Mouse (Mus musculus) MEL (cell line): ENCODE results near the gene Tnip3.

ENCODE experiments used
- CTCF ChIP-seq, 3 experiments: IDR thresholded peaks in 2 of 3; conservative IDR thresholded peaks in 1 of 3; 2 replicates each; pipeline ENCODE4 v1.5.1; 2011 to 2012; ENCODE audit warnings: low read length in 3 of 3, low read depth in 2 of 3, mild to moderate bottlenecking in 2 of 3, improper control_type of control experiment in 1 of 3, inconsistent platforms in 1 of 3, mixed read lengths in 1 of 3, moderate library complexity in 1 of 3; ENCODE audit not compliant: control insufficient read depth in 1 of 3, insufficient read depth in 1 of 3, poor library complexity in 1 of 3, severe bottlenecking in 1 of 3
- EP300 ChIP-seq, 2 experiments: IDR thresholded peaks; 2 replicates each; pipeline ENCODE4 v1.6.1; 2011; ENCODE audit warnings: improper control_type of control experiment in 2 of 2, low read length in 2 of 2, low read depth in 1 of 2, mild to moderate bottlenecking in 1 of 2
- GATA1 ChIP-seq: IDR thresholded peaks from 2 replicates; pipeline ENCODE4 v1.6.1; 2011; ENCODE audit warnings: low read depth, low read length, improper control_type of control experiment
- POLR2AphosphoS2 ChIP-seq: IDR thresholded peaks from 2 replicates; pipeline ENCODE4 v1.6.1; 2011; ENCODE audit warnings: low read length, improper control_type of control experiment
- POLR2AphosphoS5 ChIP-seq: IDR thresholded peaks from 2 replicates; pipeline ENCODE4 v1.6.1; 2012; ENCODE audit warnings: low read depth, borderline replicate concordance, mild to moderate bottlenecking, inconsistent platforms, low read length, moderate library complexity, mixed read lengths
- TAL1 ChIP-seq: IDR thresholded peaks from 2 replicates; pipeline ENCODE4 v1.6.1; 2012; ENCODE audit warnings: mild to moderate bottlenecking, inconsistent platforms, low read length, moderate library complexity, mixed read lengths
- ZC3H11A ChIP-seq: IDR thresholded peaks from 2 replicates; pipeline ENCODE4 v1.6.1; 2012; ENCODE audit warnings: low read depth, mild to moderate bottlenecking, inconsistent platforms, low read length, improper control_type of control experiment

DNA sequence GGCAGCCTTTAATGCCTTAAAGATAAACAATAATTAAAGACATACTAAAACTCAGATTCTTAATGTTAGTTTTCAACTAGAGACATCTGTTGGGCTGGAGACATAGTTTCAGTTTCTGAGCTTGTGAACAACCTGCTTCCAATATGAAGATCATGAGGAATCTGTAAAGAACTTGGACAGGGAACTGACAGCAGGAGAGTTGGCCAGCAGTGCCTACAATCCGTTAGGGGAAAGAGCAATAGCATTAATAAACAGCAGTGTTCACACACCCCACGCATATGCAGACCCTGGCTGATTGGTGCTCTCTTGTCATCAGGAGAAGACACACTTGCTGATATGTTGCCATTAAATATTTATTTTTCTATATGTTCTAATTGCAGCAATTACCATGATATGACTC, 15.0 kb downstream of the Tnip3 start:
- TF ChIP-seq CTCF (IDR thresholded peaks at IDR 0.05 in 2 of 3, conservative IDR thresholded peaks at IDR 0.05 in 1 of 3; ENCODE audit: control insufficient read depth in 1 of 3, insufficient read depth in 1 of 3, low read depth in 2 of 3, low read length in 3 of 3, poor library complexity in 1 of 3, severe bottlenecking in 1 of 3) (no peak), GATA1 (no peak), POLR2AphosphoS5 (no peak), POLR2AphosphoS2 (no peak), ZC3H11A (no peak), EP300 (IDR thresholded peaks at IDR 0.05; ENCODE audit: low read depth in 1 of 2, low read length in 2 of 2) (no peak), TAL1 (no peak)
